Mouse (Mus musculus): ENCODE data around the gene Akirin2.

DNA sequence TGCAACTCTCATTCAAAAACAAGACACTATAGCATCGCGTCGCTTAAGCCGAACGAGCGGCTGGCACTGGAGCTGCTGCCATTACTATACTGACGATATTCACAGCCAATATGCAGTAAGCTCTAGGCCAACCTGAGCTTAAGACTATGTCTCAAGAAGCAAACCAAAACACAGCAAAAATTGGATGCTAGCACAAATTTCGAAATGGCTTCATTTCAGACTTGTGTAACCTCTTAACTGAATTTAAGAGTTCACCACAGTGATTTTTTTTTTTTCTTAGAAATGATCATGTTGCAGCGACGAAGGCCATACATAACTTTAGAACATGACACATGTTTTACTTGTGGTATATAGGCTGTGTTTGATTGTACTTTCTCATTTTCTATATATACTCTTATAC lies 55.9 kb downstream of the Akirin2 start:
- TF ChIP-seq CTCF (IDR thresholded peaks at IDR 0.05; ENCODE audit: low read depth, low read length) (no peak), GATA1 (IDR thresholded peaks at IDR 0.05; ENCODE audit: borderline replicate concordance, low read length) (no peak), TAL1 (conservative IDR thresholded peaks at IDR 0.05; ENCODE audit: low read depth, low read length) (no peak)
